Mouse (Mus musculus) mouse embryonic stem cell (cell line): ENCODE results near the gene Coq7.

ENCODE experiments used
- in situ Hi-C, 2 experiments: fragments of 300-500 bp; cut with MboI; formaldehyde crosslinking; loops; 1 replicate in 1 of 2; 3 replicates in 1 of 2; pipeline ENCODE4 v1.14.3; 2019 to 2020; ENCODE audit warnings: low sequenced_read_pairs in 2 of 2, low pct_unique_long_range_greater_than_20kb in 1 of 2, mixed read lengths in 1 of 2; ENCODE audit not compliant: unreplicated experiment in 1 of 2

Gene Coq7

GRCm38 (mm10) chr7:118475008-118475705 is 58.0 kb downstream of the Coq7 start:
- in situ Hi-C loops = no loop called here

- in situ Hi-C loops = no loop called here
These were observed 60.3 kb downstream of the Coq7 start for GRCm38 (mm10) chr7:118472886-118473285.

GRCm38 (mm10) chr7:118468060-118468459 is 65.1 kb downstream of the Coq7 start:
- in situ Hi-C loops = no loop called here

GRCm38 (mm10) chr7:118464432-118464831 is 68.7 kb downstream of the Coq7 start:
- in situ Hi-C loops = no loop called here

- in situ Hi-C loops = no loop called here
These were observed 70.1 kb downstream of the Coq7 start for GRCm38 (mm10) chr7:118462818-118463762.

- in situ Hi-C loops = no loop called here
These were observed 71.6 kb downstream of the Coq7 start for GRCm38 (mm10) chr7:118461400-118462136.
